Comparison of ENCODE assay signal across 13 mouse cellular contexts in genomic region chr2:168532061-168532833, GRCm38 (mm10).
DNase-seq lines count a peak whose midpoint lies in the region; ATAC-seq lines count a peak whose summit lies in the region.
"Had no signal": no experiment of that assay in that cellular context is flagged by ENCODE, and none has a peak within 500 bp of the region (broad histone marks: within the 10 kb centered on the region; RNA-seq: fewer than 3 reads in every experiment).

No protein-coding gene starts in this region.

- H3K9me3 ChIP-seq in limb, embryonic 10.5 days (replicated peaks) = no peaks in the 10 kb centered on the region
- no peaks in the 10 kb centered on the region for H3K9me3 ChIP-seq in heart, embryonic 12.5 days (replicated peaks)
- H3K9me3 ChIP-seq: hindbrain, embryonic 13.5 days; kidney, embryonic 15.5 days; midbrain, embryonic 12.5 days had no signal

- H3K4me2 ChIP-seq in heart, embryonic 12.5 days = no peak overlapping the region
- H3K4me2 ChIP-seq: hindbrain, embryonic 13.5 days; kidney, embryonic 15.5 days; midbrain, embryonic 12.5 days had no signal

- DNase-seq in frontal cortex, postnatal 14 days (ENCODE audit: low spot score in 2 of 2) = no peak
- peak; percentile 28 to 52 for DNase-seq in urinary bladder, adult 18-20 months (ENCODE audit: low spot score in 2 of 2)
- no peak for DNase-seq in urinary bladder, adult 2 months (ENCODE audit: low spot score)
- no peak for DNase-seq in limb, embryonic 10.5 days (ENCODE audit: low spot score)
- DNase-seq in left cerebral cortex, adult 18-20 months (ENCODE audit: low spot score in 2 of 2) = no peak
- no peak for DNase-seq in layer of hippocampus, postnatal 14 days (ENCODE audit: low spot score in 2 of 2)
- DNase-seq: cerebellum, adult 2 months; layer of hippocampus, postnatal 36 days had no signal

- ATAC-seq in frontal cortex, adult (ENCODE audit: low TSS enrichment) = peak; percentile 59; the same call in 1 of the 2 replicates
- ATAC-seq in heart, embryonic 12.5 days (ENCODE audit: insufficient number of reproducible peaks, low FRiP score) = no peak

- H3K36me3 ChIP-seq in limb, embryonic 10.5 days = no peaks in the 10 kb centered on the region
- H3K36me3 ChIP-seq in heart, embryonic 12.5 days = peaks cover 12% of the 10 kb centered on the region
- H3K36me3 ChIP-seq: hindbrain, embryonic 13.5 days; kidney, embryonic 15.5 days; midbrain, embryonic 12.5 days had no signal

- H3K27me3 ChIP-seq in limb, embryonic 10.5 days (ENCODE audit: low read depth, poor library complexity, severe bottlenecking) = 0 out of 2 replicates have a peak, but pooled peaks cover 11% of the 10 kb centered on the region
- peaks cover 7% of the 10 kb centered on the region for H3K27me3 ChIP-seq in heart, embryonic 12.5 days (replicated peaks)
- H3K27me3 ChIP-seq: hindbrain, embryonic 13.5 days; midbrain, embryonic 12.5 days had no signal

- peaks cover 62% of the 10 kb centered on the region for H3K4me1 ChIP-seq in limb, embryonic 10.5 days
- H3K4me1 ChIP-seq in heart, embryonic 12.5 days (replicated peaks) = peaks cover 16% of the 10 kb centered on the region; the same call in 1 of the 2 replicates
- H3K4me1 ChIP-seq: hindbrain, embryonic 13.5 days; midbrain, embryonic 12.5 days had no signal

- H3K27ac ChIP-seq in limb, embryonic 10.5 days = peak overlapping the region; percentile 67; the same call in 1 of the 2 replicates
- no peak overlapping the region for H3K27ac ChIP-seq in heart, embryonic 12.5 days (ENCODE audit: poor library complexity, severe bottlenecking)
- H3K27ac ChIP-seq: hindbrain, embryonic 13.5 days; kidney, embryonic 15.5 days; midbrain, embryonic 12.5 days had no signal

- 72% methylated on average over 15 of the region's 15 CpGs for WGBS in limb, embryonic 10.5 days
- WGBS in heart, embryonic 12.5 days = 64% methylated on average over 15 of the region's 15 CpGs

- no peak overlapping the region for H3K4me3 ChIP-seq in limb, embryonic 10.5 days
- no peak overlapping the region for H3K4me3 ChIP-seq in heart, embryonic 12.5 days
- H3K4me3 ChIP-seq: hindbrain, embryonic 13.5 days; kidney, embryonic 15.5 days; midbrain, embryonic 12.5 days had no signal

- H3K9ac ChIP-seq in heart, embryonic 12.5 days = no peak overlapping the region
- H3K9ac ChIP-seq: hindbrain, embryonic 13.5 days; kidney, embryonic 15.5 days; midbrain, embryonic 12.5 days had no signal

Comparison
In these comparisons a context has a peak if more than half of its experiments do, and no peak if none do; other contexts are left out.
1. DNase-seq: peak in urinary bladder, adult 18-20 months (2 of 2); none in frontal cortex, postnatal 14 days (0 of 2), urinary bladder, adult 2 months (single experiment), limb, embryonic 10.5 days (single experiment), left cerebral cortex, adult 18-20 months (0 of 2) and layer of hippocampus, postnatal 14 days (0 of 2).